Mouse (Mus musculus) embryo, embryonic 10.5 days (tissue): Measurements from ENCODE around the gene Ndc1.
"Not testable (repeated sequence)": the region's sequence is repeated elsewhere in the genome, so short reads cannot be mapped to it uniquely, and the experiment has no call there.

Experiments used
- DNase-seq: peaks from one replicate; pipeline ENCODE4 v3.0.0-alpha.2; 2015; ENCODE audit warnings: low spot score

The Ndc1 gene

GRCm38 (mm10) chr4:107366408-107366807 lies 1.2 kb upstream of the Ndc1 start:
- DNase-seq, result not testable (repeated sequence)

- DNase-seq, result no peak
Observed at GRCm38 (mm10) chr4:107372304-107372703, 4.7 kb downstream of the Ndc1 start.

- no peak for DNase-seq
Observed at GRCm38 (mm10) chr4:107374677-107375076, 7.1 kb downstream of the Ndc1 start.

- DNase-seq, result no peak
Observed at GRCm38 (mm10) chr4:107378954-107379353, 11.4 kb downstream of the Ndc1 start.

GRCm38 (mm10) chr4:107380871-107381270 lies 13.3 kb downstream of the Ndc1 start:
- DNase-seq, result no peak

GRCm38 (mm10) chr4:107387038-107387437 lies 19.5 kb downstream of the Ndc1 start:
- no peak for DNase-seq

GRCm38 (mm10) chr4:107387465-107387864 lies 19.9 kb downstream of the Ndc1 start:
- no peak for DNase-seq

GRCm38 (mm10) chr4:107388291-107388690 lies 20.7 kb downstream of the Ndc1 start:
- DNase-seq, result no peak

GRCm38 (mm10) chr4:107389345-107389744 lies 21.8 kb downstream of the Ndc1 start:
- DNase-seq, result no peak

GRCm38 (mm10) chr4:107393771-107394170 lies 26.2 kb downstream of the Ndc1 start:
- DNase-seq, result no peak

GRCm38 (mm10) chr4:107420202-107420601 lies 52.6 kb downstream of the Ndc1 start:
- no peak for DNase-seq

GRCm38 (mm10) chr4:107421711-107422110 lies 54.1 kb downstream of the Ndc1 start:
- no peak for DNase-seq

GRCm38 (mm10) chr4:107422176-107422575 lies 54.6 kb downstream of the Ndc1 start:
- peak; percentile 84 for DNase-seq

- DNase-seq, result no peak
Observed at GRCm38 (mm10) chr4:107425616-107426015, 58.0 kb downstream of the Ndc1 start.

- DNase-seq, result no peak
Observed at GRCm38 (mm10) chr4:107426631-107427030, 59.0 kb downstream of the Ndc1 start.

GRCm38 (mm10) chr4:107432717-107433116 lies 65.1 kb downstream of the Ndc1 start:
- no peak for DNase-seq

- no peak for DNase-seq
Observed at GRCm38 (mm10) chr4:107433998-107434355, 66.4 kb downstream of the Ndc1 start.

- peak; percentile 85 for DNase-seq
Observed at GRCm38 (mm10) chr4:107434356-107435237, 67.0 kb downstream of the Ndc1 start, which contains the start of gene Glis1. Gene Glis1, plus strand, starts transcription at chr4:107434591.

GRCm38 (mm10) chr4:107435238-107435946 lies 67.8 kb downstream of the Ndc1 start:
- no peak for DNase-seq

GRCm38 (mm10) chr4:107436476-107436875 lies 68.9 kb downstream of the Ndc1 start:
- no peak for DNase-seq

GRCm38 (mm10) chr4:107438741-107439140 lies 71.2 kb downstream of the Ndc1 start:
- DNase-seq, result no peak

GRCm38 (mm10) chr4:107440306-107440705 lies 72.7 kb downstream of the Ndc1 start:
- DNase-seq, result no peak

GRCm38 (mm10) chr4:107442288-107442687 lies 74.7 kb downstream of the Ndc1 start:
- DNase-seq, result no peak
